Mouse (Mus musculus): Measurements from ENCODE around the gene Nav2.

The Nav2 gene

GRCm38 (mm10) chr7:49632391-49632790, 723.9 kb downstream of the Nav2 start:
- no peak for DNase-seq (ENCODE audit: low spot score)

- peak; percentile 10 for DNase-seq (ENCODE audit: low spot score)
Measured at GRCm38 (mm10) chr7:49633375-49633956, 725.0 kb downstream of the Nav2 start.

- no peak for DNase-seq (ENCODE audit: low spot score)
Measured at GRCm38 (mm10) chr7:49634291-49635073, 726.0 kb downstream of the Nav2 start.

GRCm38 (mm10) chr7:49635074-49635621, 726.6 kb downstream of the Nav2 start:
- no peak for DNase-seq (ENCODE audit: low spot score)

- DNase-seq (ENCODE audit: low spot score): no peak
Measured at GRCm38 (mm10) chr7:49635971-49636370, 727.5 kb downstream of the Nav2 start.

GRCm38 (mm10) chr7:49636491-49637115, 728.1 kb downstream of the Nav2 start, which contains the start of gene Dbx1:
Gene Dbx1 (minus strand): TSS chr7:49636849.
- DNase-seq (ENCODE audit: low spot score): no peak

GRCm38 (mm10) chr7:49637281-49637680, 728.8 kb downstream of the Nav2 start:
- no peak for DNase-seq (ENCODE audit: low spot score)

- no peak for DNase-seq (ENCODE audit: low spot score)
Measured at GRCm38 (mm10) chr7:49637851-49638663, 729.5 kb downstream of the Nav2 start.

GRCm38 (mm10) chr7:49638941-49639776, 730.6 kb downstream of the Nav2 start:
- DNase-seq (ENCODE audit: low spot score): no peak

GRCm38 (mm10) chr7:49639864-49640708, 731.6 kb downstream of the Nav2 start:
- no peak for DNase-seq (ENCODE audit: low spot score)

- no peak for DNase-seq (ENCODE audit: low spot score)
Measured at GRCm38 (mm10) chr7:49640709-49641305, 732.3 kb downstream of the Nav2 start.

Data from urinary bladder, postnatal 14 days (tissue).